Mouse (Mus musculus): ENCODE results near the gene Celf2. TPM values are rescaled to one million over a fixed set of nuclear protein-coding genes. Genes with fewer than 3 reads are reported as not detected.

Gene Celf2
- total RNA-seq, 4 experiments from 2014 or later = 407 to 514 (median 457) TPM

DNA sequence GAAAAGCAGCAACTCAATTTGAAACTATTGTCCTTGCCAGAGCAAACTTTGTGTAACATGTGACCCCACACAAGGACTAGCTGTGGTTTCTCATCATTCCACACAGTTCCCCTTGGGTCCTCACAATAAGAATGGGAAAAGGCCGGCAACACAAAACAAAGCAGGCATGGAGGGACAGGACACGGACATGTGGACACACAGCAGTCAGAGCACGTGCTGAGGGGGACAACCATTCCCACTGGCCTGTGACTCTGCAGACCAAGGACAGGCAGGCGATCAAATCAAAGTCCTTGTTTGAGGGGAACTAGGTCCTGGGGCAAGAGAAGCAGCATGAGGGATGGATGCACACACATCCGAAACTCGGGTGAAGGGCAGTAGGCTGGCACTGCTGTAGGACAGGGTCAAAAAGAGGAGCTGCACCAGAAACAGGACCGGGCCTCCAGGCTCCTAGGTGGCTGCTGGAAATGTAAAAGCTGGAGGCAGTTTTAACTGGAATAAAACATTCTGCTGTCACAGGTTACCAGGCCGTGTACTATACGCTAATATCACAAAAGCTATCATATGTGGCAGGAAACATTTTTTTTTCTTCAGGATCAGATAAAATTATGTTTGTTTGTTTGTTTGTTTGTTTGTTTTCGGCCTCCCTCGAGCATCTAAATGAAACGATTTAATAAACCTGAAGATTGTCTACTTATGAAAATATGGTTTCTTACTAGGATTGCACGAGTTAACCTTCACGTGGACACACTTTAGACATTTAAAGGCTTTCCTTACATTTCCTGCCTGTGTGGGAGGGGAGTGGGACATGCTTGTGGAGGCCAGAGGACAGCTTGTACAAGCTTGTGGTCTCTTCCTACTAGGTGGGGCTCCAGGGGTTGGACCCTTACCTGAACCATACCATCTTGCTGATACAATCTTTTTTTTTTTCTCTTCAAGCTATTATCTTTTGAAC, 950.8 kb downstream of the Celf2 start:
- DNase-seq (ENCODE audit: low spot score in 2 of 2) = peak in 1 of 2 experiments; percentile 0

DNA sequence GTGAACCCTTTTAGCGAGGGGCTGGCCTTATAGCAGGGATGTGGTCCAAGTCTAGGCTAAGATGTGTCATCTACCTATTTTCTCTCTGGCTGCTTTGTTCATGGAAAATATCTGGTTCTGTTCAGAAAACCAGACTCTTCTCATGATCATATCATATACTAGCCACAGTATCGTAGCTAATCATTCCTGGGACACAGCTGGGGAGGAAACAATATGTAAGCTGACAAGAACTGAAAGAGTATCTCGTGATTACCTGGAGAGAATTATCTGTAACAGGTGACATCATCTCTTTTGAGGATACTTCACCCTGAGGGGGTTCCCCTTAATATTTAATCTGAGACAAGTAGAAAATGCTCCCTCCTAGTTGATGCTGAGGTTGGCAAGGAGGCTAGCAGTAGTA, 951.6 kb downstream of the Celf2 start:
- no peak for DNase-seq (ENCODE audit: low spot score in 2 of 2)

GRCm38 (mm10) chr2:6556913-6557312, 952.5 kb downstream of the Celf2 start:
- DNase-seq (ENCODE audit: low spot score in 2 of 2) = no peak

- no peak for DNase-seq (ENCODE audit: low spot score in 2 of 2)
Measured at GRCm38 (mm10) chr2:6553656-6554055, 955.7 kb downstream of the Celf2 start.

DNA sequence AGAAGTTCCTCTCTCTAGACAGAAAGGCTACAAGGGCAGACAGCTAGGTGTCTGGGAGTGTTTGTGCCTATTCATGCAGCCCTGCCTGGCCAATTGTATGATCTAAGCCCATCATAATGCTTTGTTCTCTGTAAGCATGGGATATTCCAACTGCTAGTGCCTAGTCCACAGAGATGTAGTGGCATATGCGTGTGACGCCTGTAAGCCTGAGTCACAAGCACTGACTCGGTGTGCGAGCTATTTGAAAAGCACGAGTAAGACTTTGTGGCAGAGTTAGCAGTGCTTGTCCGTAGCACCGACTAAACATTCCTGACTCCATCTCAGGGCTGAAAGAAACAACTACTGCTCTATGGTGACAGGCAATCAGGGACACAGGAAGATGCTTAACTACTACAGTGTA, 960.1 kb downstream of the Celf2 start:
- no peak for DNase-seq (ENCODE audit: low spot score in 2 of 2)

DNA sequence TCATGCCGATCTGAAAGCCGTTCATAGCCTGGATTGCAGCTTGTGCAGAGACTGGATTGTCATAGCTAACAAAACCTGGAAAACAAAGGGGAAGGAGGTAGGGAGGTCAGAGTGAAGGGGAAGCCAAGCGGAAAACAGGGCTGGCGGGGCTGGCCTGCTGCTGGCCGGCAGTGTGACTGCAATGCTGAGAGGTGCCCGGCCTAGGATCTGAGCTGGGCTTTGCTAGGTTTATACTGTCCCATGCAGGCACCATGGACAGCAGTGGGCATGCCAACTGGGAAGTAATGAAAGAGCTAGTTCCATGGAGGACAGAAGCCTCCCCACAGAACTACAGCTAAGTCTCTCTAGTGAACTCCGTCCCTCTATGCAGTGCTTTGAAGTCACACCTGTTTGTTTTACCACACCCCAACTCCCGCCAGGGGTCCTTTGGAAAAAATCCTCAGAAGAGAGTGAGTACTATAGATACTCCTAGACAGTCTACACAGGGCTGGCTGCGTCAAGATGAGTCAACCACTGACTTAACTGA, 962.2 kb downstream of the Celf2 start:
- no peak for DNase-seq (ENCODE audit: low spot score in 2 of 2)

DNA sequence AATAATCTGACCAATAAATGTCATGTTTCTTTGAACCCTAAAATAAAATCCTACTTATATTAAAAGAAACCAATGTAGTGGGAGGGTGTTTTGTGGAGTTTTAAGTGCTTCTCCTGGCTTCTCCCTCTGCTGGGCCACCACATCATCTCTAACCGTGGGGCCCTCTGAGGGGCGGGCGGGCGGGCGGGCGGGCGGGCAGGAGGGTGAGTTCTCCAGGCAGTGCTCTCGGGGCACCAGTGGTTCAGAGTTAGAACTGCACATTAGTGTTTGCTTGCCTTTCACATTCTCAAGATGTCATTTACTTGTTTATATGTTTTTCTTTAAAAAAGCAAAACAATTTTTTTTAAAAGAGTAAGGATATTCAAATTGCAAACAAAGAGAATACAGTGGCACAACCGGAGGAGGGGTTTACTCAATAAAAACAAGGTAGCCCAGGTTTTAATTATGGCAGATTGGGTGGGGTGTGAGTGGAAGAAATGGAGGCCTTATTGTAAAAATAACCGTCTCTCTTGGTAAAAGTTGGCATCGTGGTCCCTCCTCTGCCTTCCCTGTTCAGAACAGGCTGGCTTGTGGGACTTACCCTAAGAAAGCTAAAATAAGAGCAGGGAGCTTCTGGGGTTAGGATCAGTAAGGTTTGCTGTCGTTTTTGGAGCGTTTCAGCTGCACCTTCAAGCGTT, 962.8 kb downstream of the Celf2 start:
- no peak for DNase-seq (ENCODE audit: low spot score in 2 of 2)

- DNase-seq (ENCODE audit: low spot score in 2 of 2) = no peak
Measured at GRCm38 (mm10) chr2:6545127-6545931, 964.0 kb downstream of the Celf2 start.

DNA sequence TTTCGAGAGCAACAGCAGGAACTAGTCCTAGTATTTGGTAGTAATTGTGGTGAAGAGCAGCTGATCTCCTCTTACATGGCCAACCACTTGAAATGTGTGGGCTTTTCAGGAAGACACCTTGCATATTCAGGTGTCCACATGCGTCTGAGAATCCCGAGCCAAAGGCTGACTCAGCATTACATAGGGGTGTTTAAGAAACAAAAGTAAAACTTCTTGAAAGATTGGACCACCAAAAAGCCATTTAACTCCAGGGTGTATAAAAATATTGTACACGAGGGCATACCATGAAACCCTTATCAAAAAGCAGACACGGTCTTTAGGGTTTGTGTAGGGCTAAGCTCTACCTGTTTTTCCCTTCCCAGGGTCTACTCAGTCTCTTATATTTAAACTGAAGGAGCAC, 965.7 kb downstream of the Celf2 start:
- no peak for DNase-seq (ENCODE audit: low spot score in 2 of 2)

DNA sequence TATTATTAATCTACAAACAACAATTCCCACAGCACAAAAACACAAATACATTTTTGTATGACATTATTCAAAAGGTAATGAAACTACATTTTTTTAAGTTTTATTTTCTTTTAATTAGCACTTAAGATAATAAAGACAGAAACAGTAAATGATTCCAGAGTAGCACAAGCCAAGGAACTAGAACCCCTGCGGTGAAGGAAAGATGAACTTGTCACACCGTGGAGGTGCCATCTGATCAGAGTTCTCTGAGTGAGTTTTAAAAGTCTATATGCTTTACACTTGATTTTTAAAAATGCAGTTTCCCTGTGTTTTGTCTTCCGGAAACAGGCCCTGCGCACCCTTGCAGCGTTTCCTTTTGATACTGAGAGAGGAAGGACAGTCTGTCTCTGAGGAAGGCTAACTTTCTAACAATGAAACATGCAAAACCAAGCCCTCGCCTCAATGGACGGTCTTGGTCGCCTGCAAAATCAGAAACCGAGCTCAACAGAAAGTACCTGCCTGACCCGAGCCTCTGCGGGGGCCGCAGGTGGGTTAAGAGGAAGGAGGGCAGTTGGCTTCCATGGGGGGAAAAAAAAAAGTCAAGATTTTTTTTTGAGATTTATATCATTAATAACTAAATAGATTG, 966.7 kb downstream of the Celf2 start:
- DNase-seq (ENCODE audit: low spot score in 2 of 2) = no peak

DNA sequence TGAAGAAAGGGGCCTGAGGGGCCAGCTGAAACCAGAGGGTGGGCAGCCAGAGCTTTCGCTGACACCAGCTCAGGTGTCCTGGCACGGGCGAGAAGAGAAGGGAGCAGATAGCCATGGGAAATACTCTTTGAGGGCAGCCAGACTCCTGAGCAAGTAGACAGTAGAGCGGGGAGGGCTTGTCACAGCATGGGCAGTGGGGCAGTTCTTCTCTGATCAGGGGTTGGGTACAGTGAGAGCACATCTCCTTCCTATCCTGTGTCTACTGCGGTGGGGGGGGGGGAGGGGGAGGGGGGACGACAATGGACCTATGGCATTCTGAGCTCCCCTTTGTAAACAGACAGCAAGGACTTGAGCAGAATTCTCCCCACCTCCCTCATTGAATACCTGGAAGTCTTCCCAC, 968.5 kb downstream of the Celf2 start:
- no peak for DNase-seq (ENCODE audit: low spot score in 2 of 2)

GRCm38 (mm10) chr2:6540092-6540491, 969.3 kb downstream of the Celf2 start:
- no peak for DNase-seq (ENCODE audit: low spot score in 2 of 2)

DNA sequence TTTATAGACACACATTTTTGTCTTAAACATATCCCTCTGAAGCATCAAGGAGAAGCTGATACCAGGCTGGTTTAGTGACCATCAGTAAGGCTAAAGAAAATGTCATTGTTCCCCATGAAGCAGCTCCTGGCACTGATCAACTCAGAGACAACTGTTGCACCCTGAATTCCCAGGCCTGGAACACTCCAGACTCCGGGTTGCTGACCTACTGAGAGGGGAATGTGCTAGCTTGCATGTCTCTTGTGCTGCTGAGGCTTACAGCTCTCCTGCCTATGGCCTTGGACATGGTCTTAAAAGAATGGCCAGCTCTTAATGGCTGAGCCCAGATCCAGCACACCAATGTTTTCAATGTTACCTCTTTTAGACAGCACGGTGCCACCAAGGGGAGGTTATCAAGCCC, 970.9 kb downstream of the Celf2 start:
- no peak for DNase-seq (ENCODE audit: low spot score in 2 of 2)

- no peak for DNase-seq (ENCODE audit: low spot score in 2 of 2)
Measured at GRCm38 (mm10) chr2:6538031-6538430, 971.3 kb downstream of the Celf2 start.

DNA sequence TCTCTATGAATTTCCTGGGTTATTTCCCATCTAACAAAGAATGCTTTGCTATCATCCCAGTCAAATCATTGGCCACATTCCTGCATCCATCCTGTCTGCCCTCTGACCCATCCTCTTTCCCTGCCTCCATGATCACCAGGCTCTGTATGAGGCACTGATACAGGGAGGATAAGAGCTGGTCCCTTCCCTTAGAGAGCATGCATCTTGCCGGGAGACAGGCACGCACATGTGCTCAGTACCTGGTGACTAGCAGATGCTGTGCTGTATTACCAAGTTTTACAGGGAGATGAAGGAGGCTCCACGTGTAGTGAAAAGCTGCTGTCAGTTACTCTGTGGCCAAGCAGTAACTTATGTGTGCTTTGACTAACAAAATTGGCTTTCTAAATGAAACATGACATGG, 972.0 kb downstream of the Celf2 start:
- no peak for DNase-seq (ENCODE audit: low spot score in 2 of 2)

GRCm38 (mm10) chr2:6536372-6536771, 973.0 kb downstream of the Celf2 start:
- no peak for DNase-seq (ENCODE audit: low spot score in 2 of 2)

DNA sequence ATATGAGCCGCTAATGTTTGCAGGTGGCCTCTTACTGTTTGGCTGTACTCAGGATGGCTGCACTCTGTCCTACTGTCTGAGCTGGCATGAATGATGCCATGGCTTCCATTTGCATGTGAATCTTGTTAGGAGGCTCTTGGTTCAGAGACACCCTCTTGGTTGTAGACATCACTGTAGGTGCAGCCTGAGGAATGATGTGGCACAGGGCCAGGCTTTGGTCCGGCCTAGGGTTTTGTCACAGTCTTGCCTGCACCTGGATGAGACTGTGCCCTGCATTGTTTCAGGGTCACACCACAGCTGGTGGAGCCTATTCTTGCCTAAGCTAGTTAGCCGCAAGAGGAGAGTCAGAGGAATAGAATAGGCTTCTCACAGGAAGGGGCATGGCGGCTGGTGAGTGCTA, 977.0 kb downstream of the Celf2 start:
- DNase-seq (ENCODE audit: low spot score in 2 of 2) = no peak

- no peak for DNase-seq (ENCODE audit: low spot score in 2 of 2)
Measured at GRCm38 (mm10) chr2:6528076-6528475, 981.3 kb downstream of the Celf2 start.

DNA sequence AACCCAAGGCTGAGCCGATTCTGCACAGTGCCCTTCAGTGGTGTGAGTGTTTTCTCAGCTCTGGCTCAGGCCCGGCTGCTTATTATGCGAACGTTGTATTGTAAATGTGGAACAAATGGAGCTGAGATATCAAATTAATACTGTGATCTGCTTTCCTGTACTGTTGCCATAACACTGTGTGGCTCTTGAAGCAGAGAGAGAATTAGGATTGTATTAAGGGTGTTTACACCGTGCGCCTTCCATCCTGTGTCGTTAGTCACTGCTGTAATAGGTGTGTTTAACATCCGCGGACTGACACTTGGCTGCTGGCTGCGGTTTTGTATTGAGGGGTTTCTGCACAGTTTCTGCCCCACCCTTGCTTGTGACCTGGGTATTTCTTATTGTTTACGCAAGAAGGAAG, 982.5 kb downstream of the Celf2 start:
- DNase-seq (ENCODE audit: low spot score in 2 of 2) = no peak

- DNase-seq (ENCODE audit: low spot score in 2 of 2) = no peak
Measured at GRCm38 (mm10) chr2:6526311-6526710, 983.1 kb downstream of the Celf2 start.

DNA sequence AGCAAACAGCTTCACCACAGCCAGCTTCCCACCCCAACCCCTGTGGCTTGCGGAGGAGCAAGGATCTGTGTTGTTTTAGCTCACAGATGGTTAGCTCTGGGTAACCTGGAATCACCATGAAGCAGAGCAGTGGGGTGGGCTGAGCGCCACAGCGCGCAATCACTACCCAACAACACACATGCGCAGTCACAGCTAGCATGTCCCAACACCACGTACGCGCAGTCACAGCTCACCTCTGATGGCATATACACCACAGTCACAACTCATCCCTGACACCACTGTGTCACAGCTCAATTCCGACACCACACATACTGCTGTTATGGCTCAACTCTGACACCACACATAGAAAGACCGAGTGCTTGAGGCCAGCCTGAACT, 985.5 kb downstream of the Celf2 start:
- DNase-seq (ENCODE audit: low spot score in 2 of 2) = peak in 1 of 2 experiments; percentile 59
